8 mouse cellular contexts compared by ENCODE assay signal in the genomic region with DNA sequence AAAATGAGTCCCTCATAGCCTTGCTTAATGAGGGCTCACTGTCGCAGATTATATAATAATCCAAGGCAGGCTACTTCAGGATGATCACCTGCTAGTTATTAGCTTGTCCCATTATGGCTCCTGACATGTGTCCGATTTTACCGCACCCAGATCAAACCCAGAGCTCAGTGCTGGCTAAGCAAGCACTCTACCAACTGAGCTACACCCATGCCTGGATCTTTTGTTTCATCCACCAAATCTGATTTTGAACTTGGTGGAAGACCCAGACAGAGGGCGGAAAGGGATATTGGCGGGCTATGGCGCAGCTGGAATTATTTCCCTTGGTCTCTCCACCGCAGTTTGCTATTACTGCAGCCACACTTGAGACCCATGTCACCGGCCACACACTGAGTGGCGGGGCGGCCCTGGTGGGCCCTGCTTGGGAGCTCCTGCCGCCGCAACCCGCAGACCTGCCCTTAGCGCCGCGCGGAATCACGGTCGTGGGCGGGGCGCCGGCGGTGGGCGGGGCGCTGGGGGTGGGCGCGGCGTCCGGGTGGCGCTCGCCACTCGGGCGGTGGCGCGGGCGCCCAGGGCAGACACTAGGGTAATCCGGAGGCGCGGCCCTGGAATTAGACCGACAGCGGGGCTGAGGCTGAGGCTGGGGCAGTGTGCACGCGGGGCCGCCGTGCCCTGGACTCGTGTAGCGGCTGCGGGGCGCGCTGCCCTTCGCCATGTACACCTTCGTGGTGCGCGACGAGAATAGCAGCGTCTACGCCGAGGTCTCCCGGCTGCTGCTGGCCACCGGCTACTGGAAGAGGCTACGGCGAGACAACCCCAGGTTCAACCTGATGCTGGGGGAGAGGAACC. TPM values are rescaled to one million over a fixed set of nuclear protein-coding genes. Genes with fewer than 3 reads are reported as not detected.
DNase-seq lines count a peak whose midpoint lies in the region; ATAC-seq lines count a peak whose summit lies in the region.

A gene (plus strand): TSS at position 506 of the 846 bp plus-strand sequence.

- H3K36me3 ChIP-seq in intestine, embryonic 14.5 days (ENCODE audit: control insufficient read depth, insufficient read depth, low read length), result no peaks in the 10 kb centered on the region

- peak; percentile 94 for ATAC-seq in intestine, embryonic 14.5 days (replicated peaks; ENCODE audit: low FRiP score, low TSS enrichment, low read depth)

- intact Hi-C loops in gastrocnemius, postnatal 36 days (cut with DNase I), result loop anchor here (5.0 kb wide), 1 partner anchor 118 kb away; no protein-coding TSS in a partner anchor
- intact Hi-C loops in left cerebral cortex, postnatal 36 days (cut with DNase I), result loop anchor here (5.0 to 10.0 kb wide), 2 partner anchors 98 to 121 kb away; a partner anchor contains a TSS

- peak within 1 kb of the TSS; percentile 71 for H3K27ac ChIP-seq in intestine, embryonic 14.5 days (ENCODE audit: low read depth)

- H3K4me3 ChIP-seq in intestine, embryonic 14.5 days (ENCODE audit: low read depth, low read length), result peak within 1 kb of the TSS; percentile 91

- DNase-seq in adrenal gland, postnatal 14 days, result peak; percentile 89
- DNase-seq in embryo, embryonic 11.5 days (ENCODE audit: low read depth, low spot score), result peak; percentile 56
- DNase-seq in gastrocnemius, postnatal 36 days, result peak; percentile 68 to 69
- peak; percentile 87 for DNase-seq in intestine, embryonic 14.5 days (ENCODE audit: low spot score)
- peak; percentile 76 to 83 for DNase-seq in left cerebral cortex, postnatal 36 days (ENCODE audit: low spot score in 2 of 2)
- DNase-seq in mesoderm, embryonic 11.5 days (ENCODE audit: low read depth, low spot score), result peak; percentile 72
- DNase-seq in right cerebral cortex, postnatal 25 days, result peak; percentile 82
- peak; percentile 66 to 77 for DNase-seq in urinary bladder, postnatal 36 days (ENCODE audit: low spot score in 2 of 2)

- no peaks in the 10 kb centered on the region for H3K27me3 ChIP-seq in intestine, embryonic 14.5 days (replicated peaks; ENCODE audit: control insufficient read depth, insufficient read depth, low read length)

- H3K4me1 ChIP-seq in intestine, embryonic 14.5 days (replicated peaks; ENCODE audit: control insufficient read depth, insufficient read depth, low read length), result peaks cover 11% of the 10 kb centered on the region

- peak within 1 kb of the TSS; percentile 77 for H3K9ac ChIP-seq in intestine, embryonic 14.5 days (ENCODE audit: low read length)

- H3K9me3 ChIP-seq in intestine, embryonic 14.5 days (ENCODE audit: control insufficient read depth, low read length), result no peaks in the 10 kb centered on the region

- 1% methylated on average over 62 of the region's 62 CpGs for WGBS in intestine, embryonic 14.5 days

- H3K4me2 ChIP-seq in intestine, embryonic 14.5 days (ENCODE audit: low read length), result peak within 1 kb of the TSS; percentile 79

RNA-seq across cellular contexts. Expression of the gene that starts here (rescaled TPM):
- total RNA-seq in adrenal gland, postnatal 14 days (2021), result 11.0 and 11.2 TPM in 2 replicates
- 1 to 10 TPM; 5.6 to 6.5 TPM for total RNA-seq in gastrocnemius, postnatal 36 days (2021)
- 16.2 and 17.5 TPM in 2 replicates for polyA plus RNA-seq in intestine, embryonic 14.5 days (2014; fragmentation: Nextera tagmentation; extraction: Ambion mirVana)
- total RNA-seq in left cerebral cortex, postnatal 36 days (2021), result 10 to 100 TPM; 65.0 to 73.7 TPM

Comparison
In these comparisons a context has a peak if more than half of its experiments do, and no peak if none do; other contexts are left out.
1. Peak in every context shown above with its lines: DNase-seq, ATAC-seq, H3K4me3 ChIP-seq and H3K27ac ChIP-seq.